ENCODE assay signal across 13 mouse cellular contexts in genomic region chr7:24637046-24637445, GRCm38 (mm10). TPM values are rescaled to one million over a fixed set of nuclear protein-coding genes. Genes with fewer than 3 reads are reported as not detected.
DNase-seq lines count a peak whose midpoint lies in the region; ATAC-seq lines count a peak whose summit lies in the region.
"Had no signal": no experiment of that assay in that cellular context is flagged by ENCODE, and none has a peak within 500 bp of the region (broad histone marks: within the 10 kb centered on the region; RNA-seq: fewer than 3 reads in every experiment).

No protein-coding gene starts in this region.

- H3K4me1 ChIP-seq in liver, embryonic 12.5 days, result peaks cover 17% of the 10 kb centered on the region
- peaks cover 21% of the 10 kb centered on the region for H3K4me1 ChIP-seq in hindbrain, embryonic 13.5 days (replicated peaks)
- H3K4me1 ChIP-seq in midbrain, embryonic 10.5 days, result peaks cover 28% of the 10 kb centered on the region

- ATAC-seq in liver, embryonic 12.5 days, result no peak
- peak; percentile 44; the same call in 1 of the 2 replicates for ATAC-seq in hindbrain, embryonic 13.5 days (ENCODE audit: low FRiP score)

- H3K9ac ChIP-seq in liver, embryonic 12.5 days, result no peak overlapping the region
- H3K9ac ChIP-seq in hindbrain, embryonic 13.5 days, result no peak overlapping the region; the same call in 1 of the 2 replicates

- no peaks in the 10 kb centered on the region for H3K36me3 ChIP-seq in liver, embryonic 12.5 days
- H3K36me3 ChIP-seq in hindbrain, embryonic 13.5 days, result no peaks in the 10 kb centered on the region
- H3K36me3 ChIP-seq in midbrain, embryonic 10.5 days, result no peaks in the 10 kb centered on the region

- no peak overlapping the region for H3K4me2 ChIP-seq in liver, embryonic 12.5 days
- H3K4me2 ChIP-seq in hindbrain, embryonic 13.5 days, result peak overlapping the region; percentile 58

- 4% methylated on average over 18 of the region's 18 CpGs for WGBS in liver, embryonic 12.5 days (ENCODE audit: insufficient replicate concordance)
- 0% methylated on average over 18 of the region's 18 CpGs for WGBS in hindbrain, embryonic 13.5 days
- 1% methylated on average over 18 of the region's 18 CpGs for WGBS in midbrain, embryonic 10.5 days

- no peak for DNase-seq in liver
- DNase-seq in midbrain, embryonic 10.5 days (ENCODE audit: low spot score), result no peak
- DNase-seq in cerebellum, adult 11-12 months, result no peak
- no peak for DNase-seq in adrenal gland, postnatal 14 days
- no peak for DNase-seq in cerebellum, postnatal 4 days (ENCODE audit: low spot score in 2 of 2)
- DNase-seq in lung, postnatal 36 days, result no peak
- DNase-seq: adrenal gland, adult 2 months; cerebellum, postnatal 14 days; thymus, adult 18-20 months had no signal

- no peak overlapping the region for H3K27ac ChIP-seq in liver, embryonic 12.5 days
- H3K27ac ChIP-seq in hindbrain, embryonic 13.5 days, result no peak overlapping the region
- H3K27ac ChIP-seq in midbrain, embryonic 10.5 days (replicated peaks), result no peak overlapping the region
- H3K27ac ChIP-seq: left cerebral cortex, adult 2 months had no signal

- H3K4me3 ChIP-seq in liver, embryonic 12.5 days, result 0 out of 2 replicates have a peak overlapping the region, but pooled peaks have one; percentile 50
- peak overlapping the region; percentile 20 for H3K4me3 ChIP-seq in hindbrain, embryonic 13.5 days
- peak overlapping the region; percentile 52 for H3K4me3 ChIP-seq in midbrain, embryonic 10.5 days
- H3K4me3 ChIP-seq: left cerebral cortex, adult 2 months had no signal

- H3K9me3 ChIP-seq in liver, embryonic 12.5 days (replicated peaks), result no peaks in the 10 kb centered on the region
- H3K9me3 ChIP-seq in hindbrain, embryonic 13.5 days, result no peaks in the 10 kb centered on the region
- H3K9me3 ChIP-seq in midbrain, embryonic 10.5 days (replicated peaks), result no peaks in the 10 kb centered on the region

- H3K27me3 ChIP-seq in liver, embryonic 12.5 days (replicated peaks), result peaks cover 53% of the 10 kb centered on the region
- H3K27me3 ChIP-seq in hindbrain, embryonic 13.5 days, result peaks cover 75% of the 10 kb centered on the region
- peaks cover 79% of the 10 kb centered on the region for H3K27me3 ChIP-seq in midbrain, embryonic 10.5 days (ENCODE audit: low read depth, poor library complexity, severe bottlenecking)

RNA-seq across cellular contexts. Expression of gene Lypd3, which starts 0.7 kb away (rescaled TPM):
- polyA plus RNA-seq in liver, embryonic 12.5 days (2016; fragmentation: Nextera tagmentation; extraction: Ambion mirVana), result not detected in 2 replicates
- polyA plus RNA-seq in hindbrain, embryonic 13.5 days (2015; fragmentation: Nextera tagmentation; extraction: Ambion mirVana), result not detected in 2 replicates
- polyA plus RNA-seq in midbrain, embryonic 10.5 days (2016; fragmentation: Nextera tagmentation; extraction: Ambion mirVana), result 0.32 and 0.36 TPM in 2 replicates
- 0.38 and 0.59 TPM in 2 replicates for total RNA-seq in adrenal gland, postnatal 14 days (2021)
- total RNA-seq: CH12.LX had no signal

RNA-seq across cellular contexts. Expression of gene Phldb3, which starts 26.5 kb away (rescaled TPM):
- 0.08 and 0.22 TPM in 2 replicates for polyA plus RNA-seq in liver, embryonic 12.5 days (2016; fragmentation: Nextera tagmentation; extraction: Ambion mirVana)
- polyA plus RNA-seq in hindbrain, embryonic 13.5 days (2015; fragmentation: Nextera tagmentation; extraction: Ambion mirVana), result not detected in 2 replicates
- polyA plus RNA-seq in midbrain, embryonic 10.5 days (2016; fragmentation: Nextera tagmentation; extraction: Ambion mirVana), result 0.05 TPM in 1 of 2 replicates, not detected in the other
- 3.2 and 4.3 TPM in 2 replicates for total RNA-seq in adrenal gland, postnatal 14 days (2021)
- total RNA-seq: left cerebral cortex, adult 2 months had no signal

RNA-seq across cellular contexts. Expression of gene Tex101, which starts 39.4 kb away (rescaled TPM):
- polyA plus RNA-seq in liver, embryonic 12.5 days (2016; fragmentation: Nextera tagmentation; extraction: Ambion mirVana), result not detected in 2 replicates
- not detected in 2 replicates for polyA plus RNA-seq in hindbrain, embryonic 13.5 days (2015; fragmentation: Nextera tagmentation; extraction: Ambion mirVana)
- not detected in 2 replicates for polyA plus RNA-seq in midbrain, embryonic 10.5 days (2016; fragmentation: Nextera tagmentation; extraction: Ambion mirVana)
- not detected in 2 replicates for total RNA-seq in adrenal gland, postnatal 14 days (2021)
- total RNA-seq: adrenal gland, adult 2 months; CH12.LX; left cerebral cortex, adult 2 months had no signal
- polyA plus RNA-seq: adrenal gland, adult 2 months had no signal

RNA-seq across cellular contexts. Expression of gene Zfp575, which starts 49.6 kb away (rescaled TPM):
- polyA plus RNA-seq in liver, embryonic 12.5 days (2016; fragmentation: Nextera tagmentation; extraction: Ambion mirVana), result 0.41 and 0.57 TPM in 2 replicates
- polyA plus RNA-seq in hindbrain, embryonic 13.5 days (2015; fragmentation: Nextera tagmentation; extraction: Ambion mirVana), result 9.1 and 9.4 TPM in 2 replicates
- 1.4 and 2.1 TPM in 2 replicates for polyA plus RNA-seq in midbrain, embryonic 10.5 days (2016; fragmentation: Nextera tagmentation; extraction: Ambion mirVana)
- 0.48 and 0.94 TPM in 2 replicates for total RNA-seq in adrenal gland, postnatal 14 days (2021)

RNA-seq across cellular contexts. Expression of gene Ethe1, which starts 49.7 kb away (rescaled TPM):
- polyA plus RNA-seq in liver, embryonic 12.5 days (2016; fragmentation: Nextera tagmentation; extraction: Ambion mirVana), result 15.1 and 17.0 TPM in 2 replicates
- 15.1 and 18.7 TPM in 2 replicates for polyA plus RNA-seq in hindbrain, embryonic 13.5 days (2015; fragmentation: Nextera tagmentation; extraction: Ambion mirVana)
- 22.8 and 24.1 TPM in 2 replicates for polyA plus RNA-seq in midbrain, embryonic 10.5 days (2016; fragmentation: Nextera tagmentation; extraction: Ambion mirVana)
- total RNA-seq in adrenal gland, postnatal 14 days (2021), result 21.3 and 24.9 TPM in 2 replicates
